Mouse (Mus musculus): Measurements from ENCODE around the gene Plin3.

- TF ChIP-seq POLR2A (IDR thresholded peaks at IDR 0.05; ENCODE audit: low read depth, low read length) (no peak), CTCF (conservative IDR thresholded peaks at IDR 0.05; ENCODE audit: insufficient read depth, insufficient read length, low read depth, low read length) (no peak)
These were observed 1.6 kb upstream of the Plin3 start for GRCm38 (mm10) chr17:56294241-56294640.

Measured in kidney, adult 2 months (tissue).